Comparison of ENCODE assay signal across 24 mouse cellular contexts in genomic region chr11:12321445-12321844, GRCm38 (mm10).
DNase-seq lines count a peak whose midpoint lies in the region; ATAC-seq and TF ChIP-seq lines count a peak whose summit lies in the region.
"Had no signal": no experiment of that assay in that cellular context is flagged by ENCODE, and none has a peak within 500 bp of the region (broad histone marks: within the 10 kb centered on the region; RNA-seq: fewer than 3 reads in every experiment).

No protein-coding gene starts in this region.

- peak; percentile 34 to 65 for DNase-seq in heart, adult 18-20 months
- peak; percentile 16 for DNase-seq in lung, postnatal 25 days (ENCODE audit: low spot score)
- DNase-seq in lung, postnatal 4 days = no peak
- DNase-seq in brain, embryonic 14.5 days (ENCODE audit: low read depth) = peak; percentile 42
- peak; percentile 39 to 50 for DNase-seq in heart, postnatal 10 days
- DNase-seq: cerebellum, adult 18-20 months; cerebellum, postnatal 14 days; gastrocnemius, postnatal 14 days; kidney, adult 8-10 months; kidney, postnatal 10 days; liver, embryonic 13.5 days; thymus, postnatal 25 days had no signal

- no peak overlapping the region for H3K9ac ChIP-seq in heart, embryonic 11.5 days (ENCODE audit: low read depth, low read length)
- H3K9ac ChIP-seq: embryonic facial prominence, embryonic 12.5 days; forebrain, embryonic 13.5 days; hindbrain, embryonic 13.5 days; liver, embryonic 13.5 days; midbrain, embryonic 15.5 days; neural tube, embryonic 13.5 days; stomach, embryonic 15.5 days had no signal

- no peak overlapping the region for H3K27ac ChIP-seq in heart, embryonic 11.5 days (ENCODE audit: low read depth, low read length)
- H3K27ac ChIP-seq: embryonic facial prominence, embryonic 12.5 days; forebrain, embryonic 13.5 days; hindbrain, embryonic 13.5 days; left cerebral cortex, adult 2 months; liver, embryonic 13.5 days; midbrain, embryonic 15.5 days; neural tube, embryonic 13.5 days; stomach, embryonic 15.5 days had no signal

- no peaks in the 10 kb centered on the region for H3K4me1 ChIP-seq in heart, embryonic 11.5 days (ENCODE audit: control insufficient read depth, insufficient read depth, low read length)
- H3K4me1 ChIP-seq: embryonic facial prominence, embryonic 12.5 days; forebrain, embryonic 13.5 days; hindbrain, embryonic 13.5 days; liver, embryonic 13.5 days; midbrain, embryonic 15.5 days; neural tube, embryonic 13.5 days; stomach, embryonic 15.5 days had no signal

- no peaks in the 10 kb centered on the region for H3K9me3 ChIP-seq in heart, embryonic 11.5 days (replicated peaks; ENCODE audit: control insufficient read depth, low read length)
- H3K9me3 ChIP-seq: embryonic facial prominence, embryonic 12.5 days; forebrain, embryonic 13.5 days; hindbrain, embryonic 13.5 days; liver, embryonic 13.5 days; midbrain, embryonic 15.5 days; neural tube, embryonic 13.5 days; stomach, embryonic 15.5 days had no signal

- H3K4me3 ChIP-seq in heart, embryonic 11.5 days (ENCODE audit: low read depth, low read length) = no peak overlapping the region
- H3K4me3 ChIP-seq: embryonic facial prominence, embryonic 12.5 days; erythroblast, embryonic 14.5 days; forebrain, embryonic 13.5 days; hindbrain, embryonic 13.5 days; left cerebral cortex, adult 2 months; liver, embryonic 13.5 days; midbrain, embryonic 15.5 days; myocyte; neural tube, embryonic 13.5 days; stomach, embryonic 15.5 days had no signal

- 67% methylated on average over 1 of the region's 1 CpGs for WGBS in heart, embryonic 11.5 days (ENCODE audit: insufficient replicate concordance)

- no peak overlapping the region for H3K4me2 ChIP-seq in heart, embryonic 11.5 days
- H3K4me2 ChIP-seq: embryonic facial prominence, embryonic 12.5 days; forebrain, embryonic 13.5 days; hindbrain, embryonic 13.5 days; liver, embryonic 13.5 days; midbrain, embryonic 15.5 days; neural tube, embryonic 13.5 days; stomach, embryonic 15.5 days had no signal

- intact Hi-C loops in heart, postnatal 10 days (cut with DNase I) = no loop called here

- no peaks in the 10 kb centered on the region for H3K27me3 ChIP-seq in heart, embryonic 11.5 days (ENCODE audit: control insufficient read depth, insufficient read depth, low read length)
- H3K27me3 ChIP-seq: embryonic facial prominence, embryonic 12.5 days; forebrain, embryonic 13.5 days; hindbrain, embryonic 13.5 days; liver, embryonic 13.5 days; midbrain, embryonic 15.5 days; neural tube, embryonic 13.5 days; Patski; stomach, embryonic 15.5 days had no signal

- no peak for TF ChIP-seq POLR2A in brain, embryonic 14.5 days (IDR thresholded peaks at IDR 0.05; ENCODE audit: borderline replicate concordance, extremely low read depth, insufficient read depth, insufficient read length, poor library complexity, severe bottlenecking)

- no peak for TF ChIP-seq CTCF in brain, embryonic 14.5 days (IDR thresholded peaks at IDR 0.05; ENCODE audit: borderline replicate concordance, extremely low read depth, insufficient read depth, insufficient read length)

- no peaks in the 10 kb centered on the region for H3K36me3 ChIP-seq in heart, embryonic 11.5 days (ENCODE audit: control insufficient read depth, insufficient read depth, low read length)
- H3K36me3 ChIP-seq: embryonic facial prominence, embryonic 12.5 days; hindbrain, embryonic 13.5 days; liver, embryonic 13.5 days; midbrain, embryonic 15.5 days; neural tube, embryonic 13.5 days; stomach, embryonic 15.5 days had no signal

- ATAC-seq in heart, embryonic 11.5 days (replicated peaks; ENCODE audit: insufficient number of reproducible peaks, low FRiP score, low TSS enrichment) = no peak
- ATAC-seq in erythroblast, adult 5-6 weeks (replicated peaks; ENCODE audit: low FRiP score, poor library complexity, severe bottlenecking) = no peak
- ATAC-seq: forebrain, embryonic 13.5 days; midbrain, embryonic 15.5 days; Patski had no signal

Comparison
In these comparisons a context has a peak if more than half of its experiments do, and no peak if none do; other contexts are left out.
1. DNase-seq: peak in heart, adult 18-20 months (2 of 2), lung, postnatal 25 days (single experiment), brain, embryonic 14.5 days (single experiment) and heart, postnatal 10 days (2 of 2); none in lung, postnatal 4 days (0 of 2).